Mouse (Mus musculus) adrenal gland, adult 18-20 months (tissue): ENCODE measurements around the gene Slc4a4. TPM values are rescaled to one million over a fixed set of nuclear protein-coding genes. Genes with fewer than 3 reads are reported as not detected.

Source experiments
- DNase-seq, 2 experiments: peaks; one replicate each; pipeline ENCODE4 v3.0.0; 2021 to 2022; ENCODE audit warnings: low spot score in 2 of 2
- total RNA-seq, 2 experiments: library from RNA; stranded (reverse); gene quantifications; 1 replicate in 1 of 2; 2 replicates in 1 of 2; pipeline ENCODE4 v1.2.3; 2021

Gene Slc4a4
- total RNA-seq, 2 experiments from 2014 or later, result 37.4 to 38.7 TPM

- DNase-seq, result no peak
Observed at GRCm38 (mm10) chr5:88915082-88915481, 28.5 kb downstream of the Slc4a4 start.

GRCm38 (mm10) chr5:88916501-88916971 lies 29.9 kb downstream of the Slc4a4 start:
- no peak for DNase-seq

DNA sequence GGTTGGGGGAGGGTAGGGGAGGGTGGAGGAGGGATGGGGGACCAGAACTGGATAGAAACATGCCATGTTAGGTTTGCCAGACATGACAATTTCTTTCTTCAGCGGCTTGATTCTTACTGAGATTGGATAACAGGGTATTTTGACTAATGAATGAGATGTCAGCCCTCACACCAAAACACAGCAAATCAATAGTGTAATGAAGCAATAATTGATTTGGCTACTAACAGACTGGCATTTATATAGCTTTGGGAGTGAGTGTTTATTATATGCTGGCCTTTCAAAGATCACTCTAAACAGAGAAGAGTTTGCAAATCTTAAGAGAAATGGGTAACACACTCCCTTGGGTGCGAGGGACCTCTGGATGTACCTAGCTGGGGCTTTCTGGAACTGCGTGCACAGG lies 30.6 kb downstream of the Slc4a4 start:
- DNase-seq, result no peak

GRCm38 (mm10) chr5:88917630-88918029 lies 31.0 kb downstream of the Slc4a4 start:
- DNase-seq, result no peak

DNA sequence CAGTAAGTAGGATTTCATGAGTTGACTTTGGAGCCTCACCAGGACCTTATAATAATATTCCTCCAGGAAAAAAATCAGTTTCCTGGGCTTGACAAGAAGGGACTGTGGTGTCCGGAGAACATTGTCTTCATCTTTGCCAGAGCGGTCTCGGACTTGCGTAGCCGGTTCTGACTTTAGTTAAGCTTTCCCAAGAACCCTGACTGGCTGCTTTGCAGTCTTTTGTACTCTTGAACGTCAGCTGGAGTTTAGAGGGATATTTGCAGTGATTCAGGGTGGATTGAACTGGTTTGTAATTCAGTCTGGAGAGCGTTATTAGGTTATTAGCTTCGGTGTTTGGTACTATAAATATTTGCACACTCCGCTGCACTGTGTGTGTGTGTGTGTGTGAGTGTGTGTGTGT lies 31.9 kb downstream of the Slc4a4 start:
- no peak for DNase-seq

- DNase-seq, result no peak
Observed at GRCm38 (mm10) chr5:88925576-88925975, 39.0 kb downstream of the Slc4a4 start.

DNA sequence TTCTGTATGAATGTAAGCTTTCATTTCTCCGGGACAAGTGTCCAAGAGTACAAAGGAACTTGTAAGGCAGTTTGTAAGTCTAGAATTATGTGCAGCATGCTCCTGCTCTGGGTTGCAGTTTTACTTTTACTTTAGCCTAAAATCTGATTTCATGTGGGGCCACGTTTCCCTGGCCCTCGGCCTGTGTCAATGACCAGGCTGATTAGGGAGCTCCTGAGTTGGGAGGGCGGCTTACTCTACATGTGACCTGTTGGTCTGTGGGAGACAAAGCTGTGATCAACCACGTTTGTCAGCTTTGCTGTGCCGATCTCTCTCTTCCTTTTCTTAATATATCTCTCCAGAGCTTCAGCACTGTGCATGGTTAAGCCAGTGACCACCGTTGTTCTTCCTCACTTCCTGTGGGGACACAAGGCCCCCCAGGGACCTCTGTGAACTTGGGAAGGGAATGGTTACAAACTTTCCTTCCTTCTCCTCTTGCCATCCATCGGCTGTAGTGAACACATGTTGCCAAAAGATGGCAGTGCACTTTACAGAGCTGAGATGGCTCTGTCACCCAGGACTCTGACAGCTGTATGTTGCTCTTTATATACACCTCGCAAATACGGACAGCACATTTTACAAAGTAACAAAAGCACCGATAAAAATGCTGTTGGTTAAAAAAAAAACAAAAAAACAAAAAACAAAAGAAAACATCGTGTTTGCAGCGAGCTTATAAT lies 41.7 kb downstream of the Slc4a4 start:
- peak in 1 of 2 experiments; percentile 22 for DNase-seq

- peak; percentile 22 to 44 for DNase-seq
Observed at GRCm38 (mm10) chr5:88929392-88930094, 42.9 kb downstream of the Slc4a4 start.

GRCm38 (mm10) chr5:88930129-88930528 lies 43.5 kb downstream of the Slc4a4 start:
- DNase-seq, result no peak

DNA sequence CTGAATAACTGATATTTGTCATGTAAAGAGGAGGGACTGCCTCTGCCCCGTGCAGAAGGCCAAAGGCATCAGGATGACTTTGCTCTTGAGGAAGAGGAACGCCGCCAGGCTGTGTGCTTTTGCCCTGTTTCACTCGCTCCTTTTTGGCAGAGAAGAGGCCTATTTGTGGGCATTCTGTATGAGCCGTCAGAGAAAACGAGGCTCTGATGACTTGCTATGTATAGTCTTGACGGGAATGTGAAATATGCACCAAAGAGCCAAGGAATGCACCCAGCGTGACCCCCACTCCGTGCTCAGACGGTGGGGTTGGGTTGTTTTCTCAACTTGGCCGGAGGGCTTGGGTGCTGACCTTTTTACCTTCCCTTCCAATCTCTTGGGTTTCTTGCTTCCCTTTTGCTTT lies 44.0 kb downstream of the Slc4a4 start:
- DNase-seq, result no peak

DNA sequence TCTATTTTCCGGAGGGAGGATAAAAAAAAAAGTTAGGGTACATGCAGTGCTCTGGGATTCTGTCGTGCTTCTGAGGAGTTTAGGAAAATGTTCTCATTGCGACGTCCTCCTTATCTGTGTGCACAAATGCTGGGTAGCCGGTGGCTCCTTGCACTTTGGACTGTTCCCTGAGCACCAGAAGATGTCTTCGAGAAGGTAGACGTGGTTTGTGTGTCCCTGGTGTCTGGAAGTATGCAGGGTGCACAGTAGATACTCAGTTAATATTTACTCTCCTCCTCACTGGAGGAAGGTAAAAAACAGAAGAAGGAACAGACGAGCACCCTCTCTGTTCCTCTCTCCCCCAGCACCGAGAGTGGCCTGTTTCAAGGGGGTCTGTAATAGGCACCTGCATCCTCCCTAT lies 44.6 kb downstream of the Slc4a4 start:
- no peak for DNase-seq

DNA sequence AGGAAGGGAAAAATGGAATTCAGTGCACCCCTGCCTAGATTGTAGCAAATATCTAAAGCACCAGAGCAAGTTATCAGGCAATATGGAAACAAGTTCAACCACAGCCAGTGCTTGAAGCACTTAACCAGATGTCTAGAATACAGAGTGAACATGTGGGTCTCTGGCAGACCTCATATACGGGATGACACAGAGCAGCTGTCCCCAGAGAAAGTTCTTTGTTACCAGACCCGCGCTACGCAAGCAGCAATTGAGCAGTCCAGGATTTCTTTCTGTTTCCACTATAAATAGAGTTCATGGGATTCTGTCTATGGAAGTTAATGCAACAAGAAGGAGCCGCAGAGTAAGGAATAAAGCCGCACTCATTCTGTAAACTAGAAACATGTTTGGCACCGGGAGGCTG lies 46.8 kb downstream of the Slc4a4 start:
- DNase-seq, result no peak

- DNase-seq, result no peak
Observed at GRCm38 (mm10) chr5:88933946-88934345, 47.3 kb downstream of the Slc4a4 start.

DNA sequence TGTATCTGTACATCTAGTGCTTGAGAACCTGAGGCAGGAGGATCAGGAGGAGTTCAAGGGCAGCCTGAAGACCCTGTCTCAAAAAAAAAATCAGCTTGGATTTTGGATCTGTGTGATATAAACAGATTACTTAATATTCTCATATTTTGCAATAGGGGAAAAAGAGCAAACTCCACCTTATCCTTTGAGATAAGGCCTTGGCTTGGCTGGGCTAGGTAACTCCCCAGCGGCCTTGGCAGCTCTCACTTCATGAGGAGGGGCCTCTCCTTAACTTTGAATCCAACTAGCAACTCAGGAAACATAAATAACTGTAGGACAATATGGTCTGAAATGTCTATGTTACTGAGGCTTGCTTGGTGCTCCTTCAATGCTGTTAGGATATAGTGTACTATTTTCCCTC lies 51.6 kb downstream of the Slc4a4 start:
- no peak for DNase-seq

GRCm38 (mm10) chr5:88939151-88939550 lies 52.5 kb downstream of the Slc4a4 start:
- DNase-seq, result no peak

GRCm38 (mm10) chr5:88939782-88940181 lies 53.2 kb downstream of the Slc4a4 start:
- no peak for DNase-seq

- no peak for DNase-seq
Observed at GRCm38 (mm10) chr5:88941905-88942304, 55.3 kb downstream of the Slc4a4 start.

GRCm38 (mm10) chr5:88945661-88946339 lies 59.2 kb downstream of the Slc4a4 start:
- no peak for DNase-seq

DNA sequence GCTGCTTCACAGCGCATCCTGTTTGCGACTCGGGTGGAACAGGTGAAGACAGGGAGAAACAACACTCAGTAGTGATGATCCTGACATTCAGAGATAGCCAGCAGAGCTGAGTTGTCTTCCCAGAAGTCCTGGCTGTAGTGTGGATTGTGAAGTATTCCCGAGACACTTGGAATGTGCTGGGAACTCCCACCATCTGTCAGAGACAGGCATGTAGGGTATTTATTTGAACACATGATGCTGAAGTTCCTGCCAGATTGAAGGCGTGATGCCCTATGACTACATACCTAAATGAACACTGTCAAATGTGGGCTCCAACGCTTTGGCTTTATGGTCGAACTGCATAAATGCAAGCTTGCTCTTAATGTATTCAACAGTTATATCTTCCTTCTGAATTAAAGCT lies 63.7 kb downstream of the Slc4a4 start:
- no peak for DNase-seq

- DNase-seq, result no peak
Observed at GRCm38 (mm10) chr5:88952757-88953577, 66.3 kb downstream of the Slc4a4 start.

DNA sequence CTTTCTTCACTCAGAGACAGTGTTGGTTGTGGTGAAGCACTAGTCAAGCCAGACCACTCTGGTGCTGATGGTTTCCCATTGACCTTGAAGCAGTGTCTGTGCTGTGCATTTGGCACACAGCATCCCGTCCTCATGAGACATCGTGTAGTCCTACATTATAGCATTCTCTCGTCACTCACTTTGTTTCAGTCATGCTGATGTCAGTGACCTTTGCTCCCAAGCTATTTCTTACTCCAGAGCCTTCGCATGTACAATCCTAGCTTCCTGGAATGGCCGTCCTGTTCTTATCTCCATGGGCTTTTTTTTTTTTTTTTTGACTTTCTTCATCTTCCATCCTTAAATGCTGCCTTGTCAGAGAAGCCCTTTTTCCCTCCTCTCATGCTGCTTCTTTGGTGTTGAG lies 71.1 kb downstream of the Slc4a4 start:
- DNase-seq, result no peak
